Mouse (Mus musculus) G1E (cell line): ENCODE results near the gene Avil. TPM values are rescaled to one million over a fixed set of nuclear protein-coding genes. Genes with fewer than 3 reads are reported as not detected.

Experiments used
- ATAC-seq: 2 replicates; pipeline ENCODE4 v1.8.0; 2016; ENCODE audit warnings: mild to moderate bottlenecking; ENCODE audit not compliant: insufficient number of reproducible peaks, poor library complexity, low FRiP score, severe bottlenecking; ENCODE audit errors: extremely low read depth
- DNase-seq: peaks from one replicate; pipeline ENCODE4 v3.0.0; 2012; ENCODE audit warnings: low spot score
- H3K27me3 ChIP-seq: 2 replicates; pipeline ENCODE4 v1.6.1; 2012; ENCODE audit warnings: mild to moderate bottlenecking, low read length, inconsistent platforms; ENCODE audit not compliant: insufficient read depth
- H3K36me3 ChIP-seq: replicated peaks from 2 replicates; pipeline ENCODE3; 2012; ENCODE audit warnings: mild to moderate bottlenecking, inconsistent platforms
- H3K4me1 ChIP-seq: 2 replicates; pipeline ENCODE4 v1.6.1; 2012; ENCODE audit warnings: low read depth, low read length, inconsistent platforms, mixed read lengths; ENCODE audit not compliant: insufficient read depth
- H3K4me3 ChIP-seq: 2 replicates; pipeline ENCODE4 v1.5.1; 2012; ENCODE audit warnings: low read depth, mild to moderate bottlenecking, inconsistent platforms, low read length, moderate library complexity, mixed read lengths
- H3K9me3 ChIP-seq: replicated peaks from 2 replicates; pipeline ENCODE4 v1.6.1; 2012; ENCODE audit warnings: inconsistent platforms
- CTCF ChIP-seq: IDR thresholded peaks from 2 replicates; pipeline ENCODE4 v1.5.1; 2012; ENCODE audit warnings: low read depth, low read length, inconsistent platforms, mixed read lengths
- GATA1 ChIP-seq: IDR thresholded peaks from 2 replicates; pipeline ENCODE4 v1.6.1; 2012; ENCODE audit warnings: borderline replicate concordance, low read length, inconsistent platforms, mixed read lengths
- GATA2 ChIP-seq: IDR thresholded peaks from 2 replicates; pipeline ENCODE4 v1.6.1; 2012; ENCODE audit warnings: low read depth, low read length, inconsistent platforms, borderline replicate concordance
- POLR2AphosphoS5 ChIP-seq: IDR thresholded peaks from 2 replicates; pipeline ENCODE4 v1.6.1; 2012; ENCODE audit warnings: low read depth, low read length, inconsistent platforms; ENCODE audit not compliant: insufficient replicate concordance
- TAL1 ChIP-seq: conservative IDR thresholded peaks from 2 replicates; pipeline ENCODE4 v1.6.1; 2012; ENCODE audit warnings: low read depth, low read length, inconsistent platforms, mixed read lengths
- polyA plus RNA-seq: library from polyadenylated mRNA; stranded (reverse); fragments of >175 nt; gene quantifications from 2 replicates; pipeline ENCODE4 v1.2.3, GENCODE M21; 2012
- total RNA-seq, 2 experiments: library from RNA; stranded (forward) in 1 of 2; stranded (reverse) in 1 of 2; fragments of 200-1000 nt in 1 of 2; fragments of >200 nt in 1 of 2; fragmentation: Nextera tagmentation in 1 of 2; gene quantifications; 2 replicates each; pipeline ENCODE4 v1.2.3; 2014 to 2017

Gene Avil
- total and polyA plus RNA-seq, 3 experiments, result 0.05 TPM; not detected in 2

DNA sequence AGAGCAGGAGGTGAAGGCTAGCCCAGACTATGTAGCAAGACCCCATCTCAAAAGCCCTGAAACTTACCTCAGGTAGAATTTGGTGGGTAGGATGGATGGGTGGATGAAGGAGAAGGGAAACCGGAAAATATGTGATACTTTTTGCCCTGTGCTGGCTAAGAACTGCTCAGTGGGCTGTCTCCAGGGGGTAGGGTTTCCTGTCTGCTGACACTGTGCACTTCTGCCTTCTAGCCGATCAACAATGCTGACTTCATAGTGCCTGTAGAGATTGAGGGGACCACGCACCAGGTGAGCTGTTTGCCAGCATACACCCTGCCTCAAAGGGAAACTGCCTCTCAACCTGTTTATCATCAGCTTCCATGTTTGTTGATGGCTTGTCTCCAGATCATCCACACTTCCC lies 6.9 kb upstream of the Avil start:
- DNase-seq (no peak), ATAC-seq (no peak)
- peaks cover 82% of the 10 kb centered on the region for H3K36me3 ChIP-seq
- TF ChIP-seq TAL1 (no peak), POLR2AphosphoS5 (no peak), GATA1 (no peak), CTCF (no peak), GATA2 (no peak)
- no peaks in the 10 kb centered on the region for H3K27me3 ChIP-seq
- H3K9me3 ChIP-seq, result no peaks in the 10 kb centered on the region
- H3K4me3 ChIP-seq, result no peak overlapping the region
- H3K4me1 ChIP-seq, result peaks cover 21% of the 10 kb centered on the region

DNA sequence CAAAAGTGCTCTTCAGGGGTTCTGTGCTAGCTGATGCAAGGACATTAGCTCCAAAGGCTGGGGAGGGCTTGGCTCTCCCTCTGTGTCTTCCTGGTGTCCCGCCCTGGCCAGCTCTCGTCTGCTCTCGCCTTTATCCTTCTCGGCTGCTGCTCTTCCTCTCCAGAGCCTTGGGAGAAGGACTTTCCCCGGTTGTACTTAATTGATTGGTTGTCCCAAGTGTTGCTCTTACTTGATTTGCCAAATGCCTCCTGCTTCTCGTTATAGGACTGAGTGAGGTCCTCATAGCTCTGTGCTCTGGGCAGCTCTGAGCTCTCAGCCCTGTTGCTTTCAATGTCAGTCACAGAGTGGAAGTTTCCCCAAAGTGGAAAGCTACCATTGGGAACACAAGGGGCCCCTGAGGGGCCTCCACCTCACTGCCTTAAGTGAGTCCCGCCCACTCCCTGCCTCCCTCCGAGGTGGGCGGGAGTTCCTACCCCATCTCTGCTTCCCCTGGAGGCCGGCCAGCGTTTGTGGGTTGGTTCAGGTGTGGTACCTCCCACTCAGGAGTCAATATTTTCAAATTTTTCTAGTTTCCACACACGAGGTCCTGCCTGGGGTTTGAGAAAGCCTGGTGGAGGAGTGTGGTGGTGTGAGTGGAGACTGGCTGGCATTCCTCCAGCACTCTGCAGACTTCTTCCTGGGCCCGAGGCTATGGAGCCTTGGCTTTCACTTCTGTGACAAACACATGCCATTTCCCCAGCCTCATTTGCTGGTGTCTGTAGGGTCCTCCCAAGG lies 3.0 kb upstream of the Avil start:
- no peaks in the 10 kb centered on the region for H3K9me3 ChIP-seq
- no peak for TF ChIP-seq CTCF
- TF ChIP-seq GATA1, result no peak
- no peak for DNase-seq
- H3K4me3 ChIP-seq, result no peak overlapping the region
- peaks cover 16% of the 10 kb centered on the region for H3K4me1 ChIP-seq
- no peaks in the 10 kb centered on the region for H3K27me3 ChIP-seq
- peaks cover 65% of the 10 kb centered on the region for H3K36me3 ChIP-seq
- no peak for ATAC-seq

DNA sequence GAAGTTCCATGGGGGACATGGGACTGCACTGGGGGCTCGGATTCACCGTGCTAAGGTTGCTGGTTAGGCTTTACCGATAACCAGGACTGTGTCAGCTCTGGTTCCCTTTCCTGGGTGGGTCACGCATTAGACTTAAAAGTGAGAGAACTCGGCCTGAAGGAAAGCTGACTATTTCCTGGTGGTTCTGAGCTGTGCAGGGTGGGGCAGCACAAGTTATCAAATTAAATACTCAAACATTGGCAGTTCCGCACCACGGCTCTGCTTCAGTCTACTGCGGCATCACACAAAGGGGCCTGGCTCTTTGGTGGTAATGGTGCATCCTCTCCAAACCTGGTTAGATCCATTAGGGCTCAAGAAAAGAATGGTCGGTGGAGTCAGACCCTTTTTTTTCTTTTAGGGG lies 788 bp downstream of the Avil start:
- Histone ChIP-seq H3K9me3 (no peaks in the 10 kb centered on the region), H3K27me3 (peaks cover 21% of the 10 kb centered on the region), H3K36me3 (peaks cover 28% of the 10 kb centered on the region), H3K4me3 (no peak overlapping the region), H3K4me1 (peaks cover 22% of the 10 kb centered on the region)
- DNase-seq, result no peak
- no peak for TF ChIP-seq POLR2AphosphoS5
- no peak for ATAC-seq

DNA sequence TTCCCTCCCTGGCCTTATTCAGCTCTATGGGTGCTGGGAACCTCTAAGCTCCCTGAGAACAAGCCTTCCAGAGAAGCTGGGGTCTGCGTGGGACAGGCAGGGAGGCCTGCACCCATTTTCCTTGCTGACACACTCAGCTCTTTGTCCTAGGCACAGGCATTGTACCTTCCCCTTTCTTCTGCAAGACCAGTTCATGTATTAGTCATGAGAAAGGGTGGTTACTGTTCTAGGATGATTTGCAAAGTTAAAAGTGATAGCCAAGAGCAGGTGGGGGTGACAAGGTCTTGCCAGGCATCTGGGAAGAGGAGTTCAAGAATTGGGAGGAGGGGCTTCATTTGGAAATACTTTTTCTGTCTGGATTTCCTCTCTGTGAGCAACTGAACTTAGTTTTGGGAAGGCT lies 1.5 kb downstream of the Avil start:
- H3K4me1 ChIP-seq, result peaks cover 22% of the 10 kb centered on the region
- TF ChIP-seq GATA2, result no peak
- no peak for TF ChIP-seq GATA1
- TF ChIP-seq TAL1, result no peak
- no peak for TF ChIP-seq POLR2AphosphoS5
- no peak for TF ChIP-seq CTCF
- H3K27me3 ChIP-seq, result peaks cover 27% of the 10 kb centered on the region
- peaks cover 28% of the 10 kb centered on the region for H3K36me3 ChIP-seq
- ATAC-seq, result no peak
- H3K4me3 ChIP-seq, result no peak overlapping the region
- DNase-seq, result no peak
- H3K9me3 ChIP-seq, result no peaks in the 10 kb centered on the region

DNA sequence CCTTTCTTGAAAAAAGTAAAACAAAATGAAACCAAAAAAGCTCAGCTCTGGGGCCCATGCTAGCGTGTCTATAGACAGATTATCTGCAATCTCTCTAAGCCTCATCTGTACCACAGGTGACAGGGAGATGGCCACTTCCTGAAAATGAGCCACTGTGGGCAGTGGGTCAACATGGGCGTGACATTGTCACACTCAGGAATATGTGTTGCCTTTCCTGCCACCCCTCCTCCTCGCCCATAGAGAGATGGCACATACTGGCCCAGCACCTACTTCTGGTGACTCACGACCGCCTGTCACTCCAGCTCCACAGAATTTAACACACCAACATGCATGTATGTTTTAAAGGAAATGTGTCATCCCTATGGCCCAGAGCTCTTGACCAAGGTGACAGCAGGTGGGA lies 2.3 kb downstream of the Avil start:
- no peaks in the 10 kb centered on the region for H3K9me3 ChIP-seq
- H3K36me3 ChIP-seq, result peaks cover 21% of the 10 kb centered on the region
- peaks cover 32% of the 10 kb centered on the region for H3K27me3 ChIP-seq
- DNase-seq, result no peak
- TF ChIP-seq CTCF (no peak), GATA2 (no peak), GATA1 (no peak), TAL1 (no peak), POLR2AphosphoS5 (no peak)
- no peak; the same call in 1 of the 2 replicates for ATAC-seq
- H3K4me1 ChIP-seq, result peaks cover 15% of the 10 kb centered on the region
- no peak overlapping the region for H3K4me3 ChIP-seq

DNA sequence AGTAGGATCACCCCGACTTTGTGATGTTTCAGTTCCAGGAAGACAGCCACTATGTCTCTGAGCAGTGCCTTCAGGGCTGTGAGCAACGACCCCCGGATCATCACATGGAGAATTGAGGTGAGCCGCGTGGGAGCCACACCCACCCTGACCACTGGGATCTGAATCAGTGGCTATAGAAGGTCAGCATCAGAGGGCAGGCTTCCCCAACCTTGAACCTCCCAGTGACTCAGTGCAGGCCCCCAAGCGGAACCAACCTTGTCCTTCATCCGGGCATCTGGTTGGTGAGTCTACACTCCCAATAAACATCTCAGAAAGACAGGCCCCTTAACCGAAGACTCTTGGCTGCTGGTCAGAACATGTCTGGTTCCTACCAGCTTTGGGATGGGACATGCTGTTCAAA lies 2.8 kb downstream of the Avil start:
- no peak for DNase-seq
- ATAC-seq, result no peak
- TF ChIP-seq TAL1, result no peak
- no peak for TF ChIP-seq POLR2AphosphoS5
- TF ChIP-seq GATA1, result no peak
- no peak for TF ChIP-seq CTCF
- no peak for TF ChIP-seq GATA2
- peaks cover 37% of the 10 kb centered on the region for H3K27me3 ChIP-seq
- peaks cover 12% of the 10 kb centered on the region for H3K4me1 ChIP-seq
- no peaks in the 10 kb centered on the region for H3K9me3 ChIP-seq
- H3K36me3 ChIP-seq, result peaks cover 15% of the 10 kb centered on the region
- H3K4me3 ChIP-seq, result no peak overlapping the region

DNA sequence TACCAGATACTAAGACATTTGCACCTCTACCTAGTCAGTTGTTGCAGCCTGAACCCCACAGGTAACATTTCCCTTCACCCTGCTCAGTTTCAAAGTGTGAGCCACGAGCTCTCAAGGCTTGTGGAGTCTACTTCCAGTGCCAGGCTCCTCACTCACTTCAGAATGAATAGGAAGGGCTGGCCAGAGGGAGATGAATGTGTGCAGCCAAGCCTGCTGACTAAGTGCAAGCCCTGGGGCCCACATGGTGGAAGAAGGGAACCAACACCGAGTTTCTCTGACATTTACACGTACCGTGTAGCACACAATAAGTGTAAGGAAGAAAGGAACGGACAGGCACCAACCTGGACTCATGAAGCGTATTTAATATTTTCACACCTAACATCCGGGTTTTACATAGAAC lies 3.3 kb downstream of the Avil start:
- TF ChIP-seq CTCF (no peak), POLR2AphosphoS5 (no peak), TAL1 (no peak), GATA2 (no peak), GATA1 (no peak)
- Histone ChIP-seq H3K4me1 (peaks cover 12% of the 10 kb centered on the region), H3K27me3 (peaks cover 40% of the 10 kb centered on the region), H3K4me3 (no peak overlapping the region), H3K36me3 (peaks cover 11% of the 10 kb centered on the region), H3K9me3 (no peaks in the 10 kb centered on the region)
- no peak for DNase-seq
- ATAC-seq, result no peak
